Mouse (Mus musculus) forebrain, postnatal 0 days (tissue): ENCODE data around the gene Tigd4. TPM values are rescaled to one million over a fixed set of nuclear protein-coding genes. Genes with fewer than 3 reads are reported as not detected.

ENCODE experiments used
- ATAC-seq: fragments of 200-750 bp; cut with Nextera tagmentation; 2 replicates; pipeline ENCODE4 v1.8.0; 2017; ENCODE audit warnings: mild to moderate bottlenecking, moderate library complexity
- DNase-seq: peaks from one replicate; pipeline ENCODE4 v3.0.0-alpha.2; 2015
- H3K27ac ChIP-seq: fragments of 300-500 bp; sonication (generic); 2 replicates; pipeline ENCODE4 v1.5.1; 2014; ENCODE audit warnings: low read depth, mild to moderate bottlenecking, antibody characterized with exemption, low read length, moderate library complexity, mixed read lengths
- H3K27me3 ChIP-seq: fragments of 300-500 bp; sonication (generic); 2 replicates; pipeline ENCODE4 v1.6.1; 2014; ENCODE audit warnings: mild to moderate bottlenecking, low read length, mixed read lengths; ENCODE audit not compliant: insufficient read depth
- H3K36me3 ChIP-seq: fragments of 300-500 bp; sonication (generic); 2 replicates; pipeline ENCODE4 v1.6.1; 2014; ENCODE audit warnings: mild to moderate bottlenecking, moderate library complexity; ENCODE audit not compliant: insufficient read depth
- H3K4me1 ChIP-seq: fragments of 300-500 bp; sonication (generic); 2 replicates; pipeline ENCODE4 v1.6.1; 2014; ENCODE audit warnings: antibody characterized with exemption; ENCODE audit not compliant: insufficient read depth
- H3K4me2 ChIP-seq: fragments of 300-500 bp; sonication (generic); 2 replicates; pipeline ENCODE4 v1.6.1; 2014; ENCODE audit warnings: low read depth, mild to moderate bottlenecking, moderate library complexity
- H3K4me3 ChIP-seq: fragments of 300-500 bp; sonication (generic); 2 replicates; pipeline ENCODE4 v1.5.1; 2014; ENCODE audit warnings: low read depth, low read length, mixed read lengths
- H3K9ac ChIP-seq: fragments of 300-500 bp; sonication (generic); 2 replicates; pipeline ENCODE4 v1.6.1; 2014; ENCODE audit warnings: mild to moderate bottlenecking
- H3K9me3 ChIP-seq: fragments of 300-500 bp; sonication (generic); 2 replicates; pipeline ENCODE4 v1.6.1; 2016; ENCODE audit warnings: low read length
- CTCF ChIP-seq: sonication (generic); IDR thresholded peaks from 2 replicates; pipeline ENCODE4 v1.5.1; 2016; ENCODE audit warnings: antibody characterized with exemption, control low read depth, low read depth
- WGBS: fragments of 180-500 bp; shearing (Covaris S2); extraction: QIAGEN DNeasy Blood & Tissue Kit; methylation state at CpG from one replicate; pipeline ENCODE4 v1.1.7; 2014; 5-methylcytosine and 5-hydroxymethylcytosine counted together
- polyA plus RNA-seq: library from polyadenylated mRNA; unstranded; fragments of >200 nt; fragmentation: Nextera tagmentation; extraction: Ambion mirVana; gene quantifications from 2 replicates; pipeline ENCODE4 v1.2.1, GENCODE M21; 2015
- total RNA-seq: library from RNA; depleted of rRNA; stranded (reverse); fragments of >200 nt; gene quantifications from 2 replicates; pipeline ENCODE4 v1.2.3, GENCODE M21; 2014

The Tigd4 gene
- total and polyA plus RNA-seq, 2 experiments from 2014 or later = not detected

- DNase-seq (peak; percentile 73), ATAC-seq (peak; percentile 75)
- Histone ChIP-seq H3K4me2 (no peak overlapping the region), H3K4me3 (no peak overlapping the region), H3K4me1 (no peaks in the 10 kb centered on the region), H3K27ac (no peak overlapping the region), H3K9ac (no peak overlapping the region), H3K27me3 (no peaks in the 10 kb centered on the region), H3K36me3 (no peaks in the 10 kb centered on the region), H3K9me3 (no peaks in the 10 kb centered on the region)
- 27% methylated on average over 5 of the region's 5 CpGs for WGBS
- peak; percentile 77 for TF ChIP-seq CTCF
Measured at GRCm38 (mm10) chr3:84615050-84615855, 21.9 kb downstream of the Tigd4 start.

GRCm38 (mm10) chr3:84615856-84616225 is 22.5 kb downstream of the Tigd4 start:
- H3K9ac ChIP-seq = no peak overlapping the region
- H3K9me3 ChIP-seq = no peaks in the 10 kb centered on the region
- 24% methylated on average over 7 of the region's 7 CpGs for WGBS
- H3K4me3 ChIP-seq = no peak overlapping the region
- H3K4me2 ChIP-seq = no peak overlapping the region
- TF ChIP-seq CTCF = no peak
- ATAC-seq (no peak), DNase-seq (no peak)
- H3K4me1 ChIP-seq = no peaks in the 10 kb centered on the region
- H3K27me3 ChIP-seq = no peaks in the 10 kb centered on the region
- no peak overlapping the region for H3K27ac ChIP-seq
- no peaks in the 10 kb centered on the region for H3K36me3 ChIP-seq

GRCm38 (mm10) chr3:84618627-84619026 is 25.3 kb downstream of the Tigd4 start:
- H3K4me3 ChIP-seq = no peak overlapping the region

GRCm38 (mm10) chr3:84619056-84619455 is 25.7 kb downstream of the Tigd4 start:
- Histone ChIP-seq H3K4me1 (no peaks in the 10 kb centered on the region), H3K27me3 (no peaks in the 10 kb centered on the region), H3K4me2 (no peak overlapping the region), H3K36me3 (no peaks in the 10 kb centered on the region), H3K4me3 (no peak overlapping the region), H3K9me3 (no peaks in the 10 kb centered on the region), H3K9ac (no peak overlapping the region), H3K27ac (no peak overlapping the region)
- WGBS = 97% methylated on average over 7 of the region's 7 CpGs
- DNase-seq = no peak
- no peak for ATAC-seq
- no peak for TF ChIP-seq CTCF

More at GRCm38 (mm10) chr3:84618627-84619026, 25.3 kb downstream of the Tigd4 start:
- TF ChIP-seq CTCF = no peak
- Histone ChIP-seq H3K36me3 (no peaks in the 10 kb centered on the region), H3K9me3 (no peaks in the 10 kb centered on the region), H3K27me3 (no peaks in the 10 kb centered on the region), H3K4me1 (no peaks in the 10 kb centered on the region), H3K4me2 (no peak overlapping the region), H3K9ac (no peak overlapping the region), H3K27ac (no peak overlapping the region)
- DNase-seq (no peak), ATAC-seq (no peak)
- WGBS = 85% methylated on average over 2 of the region's 2 CpGs

- no peaks in the 10 kb centered on the region for H3K4me1 ChIP-seq
- H3K27me3 ChIP-seq = no peaks in the 10 kb centered on the region
- WGBS = 95% methylated on average over 6 of the region's 6 CpGs
- no peak overlapping the region for H3K4me3 ChIP-seq
- H3K27ac ChIP-seq = no peak overlapping the region
- no peak for TF ChIP-seq CTCF
- no peak for DNase-seq
- H3K9me3 ChIP-seq = no peaks in the 10 kb centered on the region
- H3K36me3 ChIP-seq = no peaks in the 10 kb centered on the region
- ATAC-seq = no peak
- H3K4me2 ChIP-seq = no peak overlapping the region
- H3K9ac ChIP-seq = no peak overlapping the region
Measured at GRCm38 (mm10) chr3:84619725-84620124, 26.4 kb downstream of the Tigd4 start.

- no peaks in the 10 kb centered on the region for H3K36me3 ChIP-seq
- no peak overlapping the region for H3K27ac ChIP-seq
- 77% methylated on average over 3 of the region's 3 CpGs for WGBS
- TF ChIP-seq CTCF = no peak
- no peak overlapping the region for H3K4me3 ChIP-seq
- H3K27me3 ChIP-seq = no peaks in the 10 kb centered on the region
- no peak for DNase-seq
- no peaks in the 10 kb centered on the region for H3K4me1 ChIP-seq
- ATAC-seq = no peak
- H3K4me2 ChIP-seq = no peak overlapping the region
- H3K9me3 ChIP-seq = no peaks in the 10 kb centered on the region
- H3K9ac ChIP-seq = no peak overlapping the region
Measured at GRCm38 (mm10) chr3:84622026-84622425, 28.7 kb downstream of the Tigd4 start.

- H3K4me2 ChIP-seq = no peak overlapping the region
- no peak overlapping the region for H3K27ac ChIP-seq
- H3K4me3 ChIP-seq = no peak overlapping the region
- no peak for ATAC-seq
- TF ChIP-seq CTCF = no peak
- H3K36me3 ChIP-seq = no peaks in the 10 kb centered on the region
- H3K4me1 ChIP-seq = no peaks in the 10 kb centered on the region
- WGBS = 96% methylated on average over 9 of the region's 9 CpGs
- no peak overlapping the region for H3K9ac ChIP-seq
- DNase-seq = no peak
- no peaks in the 10 kb centered on the region for H3K9me3 ChIP-seq
- H3K27me3 ChIP-seq = no peaks in the 10 kb centered on the region
Measured at GRCm38 (mm10) chr3:84631586-84631985, 38.2 kb downstream of the Tigd4 start.
